Mouse (Mus musculus) neural tube, postnatal 0 days (tissue): Measurements from ENCODE around the gene Gm13089. TPM values are rescaled to one million over a fixed set of nuclear protein-coding genes. Genes with fewer than 3 reads are reported as not detected.

Source experiments
- polyA plus RNA-seq: library from polyadenylated mRNA; unstranded; fragments of >200 nt; fragmentation: Nextera tagmentation; extraction: Ambion mirVana; gene quantifications from 2 replicates; pipeline ENCODE4 v1.2.1, GENCODE M21; 2015

Gm13089 gene
- not detected in 2 replicates for polyA plus RNA-seq

DNA sequence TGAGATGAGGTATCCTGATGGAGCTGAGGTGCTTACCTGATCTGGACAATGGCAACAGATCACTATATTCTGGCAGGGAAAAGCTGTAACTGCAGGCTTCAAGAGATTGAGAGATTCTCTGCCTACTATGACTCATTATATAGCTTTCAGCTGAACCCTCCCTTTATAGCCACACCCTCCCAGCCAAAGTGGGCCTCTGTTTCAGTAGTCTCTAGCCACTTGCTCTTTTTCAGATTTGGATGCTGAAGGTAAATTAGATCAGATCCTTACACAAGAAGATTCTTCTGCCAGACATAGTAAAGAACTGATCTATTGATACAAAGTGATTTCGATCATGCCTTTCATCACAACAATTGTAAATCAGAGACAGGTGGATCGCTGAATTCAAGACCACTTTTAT lies at the start of gene Gm13089:
TSS of gene Gm13089 (minus strand) at position 101 of the 400 bp plus-strand sequence.

GRCm38 (mm10) chr4:143719155-143719554 lies 16.6 kb upstream of the Gm13089 start, which contains the start of gene Gm13078:
TSS of gene Gm13078 (plus strand) at chr4:143719455.

DNA sequence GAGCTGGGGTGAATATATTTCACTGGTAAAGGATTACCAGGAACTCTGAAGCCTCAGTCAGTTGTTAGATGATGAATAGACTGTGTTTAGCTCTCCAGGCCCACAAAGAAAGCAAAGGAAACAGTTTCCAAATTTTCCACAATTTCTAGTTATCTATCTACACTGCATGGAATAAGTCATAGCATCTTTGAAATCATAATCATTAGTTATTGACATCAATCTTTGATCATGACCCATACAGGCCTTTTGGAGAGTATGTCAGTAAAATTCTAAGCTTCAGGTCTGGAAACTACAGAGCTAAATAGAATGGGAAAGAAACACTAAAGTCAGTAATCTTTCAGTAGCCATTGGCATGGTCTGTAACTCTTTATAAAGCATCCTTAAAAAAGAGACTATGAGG lies 45.4 kb downstream of the Gm13089 start, which contains the start of gene Gm13088:
TSS of gene Gm13088 (minus strand) at position 101 of the 400 bp plus-strand sequence.

Other genes with a start within 250 kb of the Gm13089 start
- gene Gm13043, start 191.4 kb downstream of the Gm13089 start, polyA plus RNA-seq, result not detected in 2 replicates
- gene Gm13040, start 166.8 kb downstream of the Gm13089 start, polyA plus RNA-seq, result not detected in 2 replicates
- not detected in 2 replicates for gene BC080695, start 151.0 kb downstream of the Gm13089 start, polyA plus RNA-seq
- gene Gm13057, start 151.0 kb downstream of the Gm13089 start, polyA plus RNA-seq, result not detected in 2 replicates
- gene Gm13083, start 87.7 kb downstream of the Gm13089 start, polyA plus RNA-seq, result not detected in 2 replicates
- gene Gm13088, start 45.5 kb downstream of the Gm13089 start, polyA plus RNA-seq, result not detected in 2 replicates
- gene Gm13078, start 16.7 kb upstream of the Gm13089 start, polyA plus RNA-seq, result not detected in 2 replicates
- gene Gm13023, start 86.6 kb upstream of the Gm13089 start, polyA plus RNA-seq, result not detected in 2 replicates
- not detected in 2 replicates for gene Gm13084, start 113.4 kb upstream of the Gm13089 start, polyA plus RNA-seq
- gene Gm13103, start 143.8 kb upstream of the Gm13089 start, polyA plus RNA-seq, result not detected in 2 replicates
- not detected in 2 replicates for gene Pramef6, start 197.7 kb upstream of the Gm13089 start, polyA plus RNA-seq
- not detected in 2 replicates for gene Pramef25, start 248.3 kb upstream of the Gm13089 start, polyA plus RNA-seq